Mouse (Mus musculus) lung, postnatal 0 days (tissue): ENCODE measurements around the gene Tmem128. TPM values are rescaled to one million over a fixed set of nuclear protein-coding genes. Genes with fewer than 3 reads are reported as not detected.
A peak's percentile ranks its signal among the peaks of the same experiment; 100 is the strongest.

Source experiments
- ATAC-seq: fragments of 200-750 bp; cut with Nextera tagmentation; 2 replicates; pipeline ENCODE4 v1.8.0; 2017; ENCODE audit warnings: moderate library complexity
- DNase-seq: peaks from one replicate; pipeline ENCODE4 v3.0.0-alpha.2; 2016; ENCODE audit warnings: low spot score
- H3K27ac ChIP-seq: fragments of 300-500 bp; sonication (generic); 2 replicates; pipeline ENCODE4 v1.5.1; 2014; ENCODE audit warnings: antibody characterized with exemption, mild to moderate bottlenecking, low read length, mixed read lengths
- H3K27me3 ChIP-seq: fragments of 300-500 bp; sonication (generic); replicated peaks from 2 replicates; pipeline ENCODE4 v1.6.1; 2014; ENCODE audit warnings: low read length, mixed read lengths; ENCODE audit not compliant: insufficient read depth
- H3K36me3 ChIP-seq: fragments of 300-500 bp; sonication (generic); 2 replicates; pipeline ENCODE4 v1.6.1; 2014; ENCODE audit warnings: low read length, mixed read lengths; ENCODE audit not compliant: insufficient read depth
- H3K4me1 ChIP-seq: fragments of 300-500 bp; sonication (generic); 2 replicates; pipeline ENCODE4 v1.6.1; 2014; ENCODE audit warnings: antibody characterized with exemption, low read depth, low read length, mixed read lengths; ENCODE audit not compliant: insufficient read depth
- H3K4me2 ChIP-seq: fragments of 300-500 bp; sonication (generic); replicated peaks from 2 replicates; pipeline ENCODE4 v1.6.1; 2014; ENCODE audit warnings: low read depth, mild to moderate bottlenecking, low read length, moderate library complexity, mixed read lengths
- H3K4me3 ChIP-seq: fragments of 300-500 bp; sonication (generic); 2 replicates; pipeline ENCODE4 v1.5.1; 2014; ENCODE audit warnings: low read depth, low read length
- H3K9ac ChIP-seq: fragments of 300-500 bp; sonication (generic); replicated peaks from 2 replicates; pipeline ENCODE4 v1.6.1; 2014; ENCODE audit warnings: low read depth, mild to moderate bottlenecking
- H3K9me3 ChIP-seq: fragments of 300-500 bp; sonication (generic); 2 replicates; pipeline ENCODE4 v1.6.1; 2016; ENCODE audit warnings: low read length, mixed read lengths
- CTCF ChIP-seq: IDR thresholded peaks from 2 replicates; pipeline ENCODE4 v1.5.1; 2016; ENCODE audit warnings: antibody characterized with exemption, mild to moderate bottlenecking
- EP300 ChIP-seq: IDR thresholded peaks from 2 replicates; pipeline ENCODE4 v1.6.1; 2016; ENCODE audit warnings: antibody characterized with exemption, mild to moderate bottlenecking, control low read depth
- WGBS: fragments of 180-500 bp; shearing (Covaris S2); extraction: QIAGEN DNeasy Blood & Tissue Kit; methylation state at CpG from one replicate; pipeline ENCODE4 v1.1.7; 2014; 5-methylcytosine and 5-hydroxymethylcytosine counted together
- polyA plus RNA-seq: library from polyadenylated mRNA; unstranded; fragments of >200 nt; fragmentation: Nextera tagmentation; extraction: Ambion mirVana; gene quantifications from 2 replicates; pipeline ENCODE4 v1.2.1, GENCODE M21; 2015

The Tmem128 gene
- polyA plus RNA-seq, 1 experiment from 2014 or later: 113 TPM

- WGBS: 98% methylated on average over 2 of the region's 2 CpGs
- Histone ChIP-seq H3K4me3 (no peak overlapping the region), H3K9me3 (no peaks in the 10 kb centered on the region), H3K27ac (no peak overlapping the region), H3K27me3 (no peaks in the 10 kb centered on the region), H3K4me2 (no peak overlapping the region), H3K4me1 (no peaks in the 10 kb centered on the region), H3K36me3 (0 out of 2 replicates have a peak, but pooled peaks cover 4% of the 10 kb centered on the region), H3K9ac (no peak overlapping the region)
- TF ChIP-seq CTCF: no peak
- TF ChIP-seq EP300: no peak
- DNase-seq (no peak), ATAC-seq (no peak)
These were observed 23.4 kb upstream of the Tmem128 start for GRCm38 (mm10) chr5:38236627-38237026.

GRCm38 (mm10) chr5:38240727-38241472 lies 19.1 kb upstream of the Tmem128 start:
- Histone ChIP-seq H3K36me3 (no peaks in the 10 kb centered on the region), H3K9ac (no peak overlapping the region), H3K9me3 (no peaks in the 10 kb centered on the region), H3K27ac (no peak overlapping the region), H3K4me2 (no peak overlapping the region), H3K4me1 (no peaks in the 10 kb centered on the region), H3K27me3 (no peaks in the 10 kb centered on the region), H3K4me3 (no peak overlapping the region)
- no peak for ATAC-seq
- no peak for DNase-seq
- 42% methylated on average over 5 of the region's 5 CpGs for WGBS
- no peak for TF ChIP-seq EP300
- no peak for TF ChIP-seq CTCF

- 80% methylated on average over 3 of the region's 3 CpGs for WGBS
- Histone ChIP-seq H3K9ac (no peak overlapping the region), H3K4me2 (no peak overlapping the region), H3K4me3 (no peak overlapping the region), H3K4me1 (no peaks in the 10 kb centered on the region), H3K9me3 (no peaks in the 10 kb centered on the region), H3K27me3 (no peaks in the 10 kb centered on the region), H3K36me3 (no peaks in the 10 kb centered on the region), H3K27ac (no peak overlapping the region)
- ATAC-seq: no peak
- TF ChIP-seq EP300 (no peak), CTCF (no peak)
- DNase-seq: no peak
These were observed 18.5 kb upstream of the Tmem128 start for GRCm38 (mm10) chr5:38241473-38241834.

- no peaks in the 10 kb centered on the region for H3K27me3 ChIP-seq
- TF ChIP-seq EP300: no peak
- TF ChIP-seq CTCF: no peak
These were observed 18.0 kb upstream of the Tmem128 start for GRCm38 (mm10) chr5:38241966-38242365.

GRCm38 (mm10) chr5:38255195-38255594 lies 4.8 kb upstream of the Tmem128 start:
- Histone ChIP-seq H3K9me3 (no peaks in the 10 kb centered on the region), H3K4me3 (no peak overlapping the region), H3K27me3 (no peaks in the 10 kb centered on the region), H3K9ac (no peak overlapping the region), H3K4me2 (no peak overlapping the region), H3K36me3 (no peaks in the 10 kb centered on the region), H3K27ac (no peak overlapping the region), H3K4me1 (no peaks in the 10 kb centered on the region)
- ATAC-seq: no peak
- TF ChIP-seq EP300 (no peak), CTCF (peak; percentile 50)
- 39% methylated on average over 4 of the region's 4 CpGs for WGBS
- no peak for DNase-seq

More at GRCm38 (mm10) chr5:38241966-38242365, 18.0 kb upstream of the Tmem128 start:
- Histone ChIP-seq H3K36me3 (no peaks in the 10 kb centered on the region), H3K4me3 (no peak overlapping the region), H3K4me1 (no peaks in the 10 kb centered on the region), H3K4me2 (no peak overlapping the region), H3K27ac (no peak overlapping the region), H3K9ac (no peak overlapping the region), H3K9me3 (no peaks in the 10 kb centered on the region)
- 81% methylated on average over 6 of the region's 6 CpGs for WGBS
- no peak for ATAC-seq
- DNase-seq: no peak

GRCm38 (mm10) chr5:38255644-38256043 lies 4.3 kb upstream of the Tmem128 start:
- 60% methylated on average over 3 of the region's 3 CpGs for WGBS
- no peak overlapping the region for H3K4me3 ChIP-seq
- H3K4me2 ChIP-seq: no peak overlapping the region
- no peaks in the 10 kb centered on the region for H3K9me3 ChIP-seq
- no peaks in the 10 kb centered on the region for H3K36me3 ChIP-seq
- no peak overlapping the region for H3K9ac ChIP-seq
- ATAC-seq: no peak
- TF ChIP-seq EP300 (no peak), CTCF (no peak)
- H3K27me3 ChIP-seq: no peaks in the 10 kb centered on the region
- no peak for DNase-seq
- no peaks in the 10 kb centered on the region for H3K4me1 ChIP-seq
- no peak overlapping the region for H3K27ac ChIP-seq
